Mouse (Mus musculus) adrenal gland, postnatal 36 days (tissue): ENCODE measurements at regions not wholly inside any gene's neighbourhood (a gene's known extent, or its start where the extent isn't known, plus 50 kb on each side); places are given as distances from the start of the nearest gene placed in this dataset.

ENCODE experiments used
- DNase-seq, 2 experiments: peaks; one replicate each; pipeline ENCODE4 v3.0.0; 2021; ENCODE audit warnings: mixed read lengths in 1 of 2

GRCm38 (mm10) chrX:23136710-23137109 lies 228.2 kb downstream of the Klhl13 start:
- DNase-seq = peak in 1 of 2 experiments; percentile 1

GRCm38 (mm10) chrX:23095867-23096266 lies 269.0 kb downstream of the Klhl13 start:
- DNase-seq = no peak

DNA sequence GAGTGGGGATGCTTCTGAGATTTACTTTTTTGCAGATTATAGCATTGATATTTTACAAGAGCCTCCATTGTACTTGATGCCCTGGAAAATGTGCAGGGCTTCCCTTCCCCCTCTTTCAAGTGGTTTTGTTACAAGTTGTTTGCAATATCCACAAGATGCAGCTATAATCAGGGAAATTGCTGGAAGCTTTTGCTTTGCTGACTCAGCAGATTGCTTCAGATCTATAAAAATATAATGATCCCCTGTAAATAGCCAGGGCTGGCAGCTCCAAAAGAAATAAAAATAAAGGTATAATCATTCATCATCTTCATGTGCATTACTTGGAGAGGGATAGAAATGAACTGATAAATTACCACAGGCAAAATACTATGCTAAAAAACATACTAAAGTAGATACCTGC lies 272.1 kb downstream of the Klhl13 start:
- no peak for DNase-seq

DNA sequence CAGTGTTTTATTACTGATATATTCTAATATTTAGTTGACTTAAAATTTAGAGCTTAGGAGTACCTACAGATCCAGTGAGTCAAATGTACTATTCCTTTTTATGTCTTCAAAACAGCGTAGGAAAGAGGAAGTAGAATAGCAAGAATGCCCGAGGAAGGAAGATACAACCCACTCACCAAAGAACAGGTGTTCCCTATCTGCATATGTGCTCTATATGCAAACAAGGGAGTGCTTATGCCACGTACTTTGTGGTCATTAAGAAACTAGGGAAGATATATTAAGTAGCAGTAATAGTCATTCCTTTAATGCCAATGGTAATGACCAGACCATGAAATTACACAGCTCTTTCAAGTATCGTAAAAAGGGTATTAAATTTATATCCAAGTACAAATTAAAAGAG lies 298.4 kb downstream of the Klhl13 start:
- no peak for DNase-seq

GRCm38 (mm10) chrX:23027622-23028021 lies 337.3 kb downstream of the Klhl13 start:
- DNase-seq = no peak

GRCm38 (mm10) chrX:23015562-23015961 lies 349.3 kb downstream of the Klhl13 start:
- DNase-seq = no peak

DNA sequence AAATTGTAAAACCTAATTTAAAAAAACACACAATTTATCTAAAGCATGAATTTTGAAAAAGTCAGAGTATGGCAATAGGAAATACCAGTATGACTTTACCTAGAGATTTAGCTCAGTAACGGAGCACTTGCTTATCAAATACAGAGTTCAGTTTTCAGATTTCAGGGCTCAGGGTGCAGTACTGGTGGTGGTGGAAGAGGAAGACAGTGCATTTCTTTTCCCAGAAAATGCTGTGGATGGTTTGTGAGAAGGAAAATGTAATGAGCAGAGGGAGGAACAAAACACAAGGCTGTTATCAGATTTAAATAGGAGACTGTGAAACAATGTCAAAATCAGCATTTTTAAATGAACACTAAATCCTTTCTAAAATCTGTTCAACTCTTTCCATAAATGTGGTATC lies 349.8 kb downstream of the Klhl13 start:
- DNase-seq = no peak
